Mouse (Mus musculus) forebrain, embryonic 10.5 days (tissue): ENCODE measurements around the gene Olfr1221. TPM values are rescaled to one million over a fixed set of nuclear protein-coding genes. Genes with fewer than 3 reads are reported as not detected.

Experiments used
- polyA plus RNA-seq: library from polyadenylated mRNA; unstranded; fragments of >200 nt; fragmentation: Nextera tagmentation; extraction: Ambion mirVana; gene quantifications from 2 replicates; pipeline ENCODE4 v1.2.1, GENCODE M21; 2016

The Olfr1221 gene
- polyA plus RNA-seq, 1 experiment from 2014 or later = not detected

Other genes starting within 250 kb of the Olfr1221 start
- gene Olfr1208, start 215.0 kb downstream of the Olfr1221 start, polyA plus RNA-seq = not detected in 2 replicates
- gene Olfr1209, start 202.1 kb downstream of the Olfr1221 start, polyA plus RNA-seq = not detected in 2 replicates
- not detected in 2 replicates for gene Olfr1211, start 179.2 kb downstream of the Olfr1221 start, polyA plus RNA-seq
- not detected in 2 replicates for gene Olfr1212, start 163.3 kb downstream of the Olfr1221 start, polyA plus RNA-seq
- not detected in 2 replicates for gene Gm13762, start 137.0 kb downstream of the Olfr1221 start, polyA plus RNA-seq
- gene Olfr1214, start 124.6 kb downstream of the Olfr1221 start, polyA plus RNA-seq = not detected in 2 replicates
- gene Olfr1215, start 110.3 kb downstream of the Olfr1221 start, polyA plus RNA-seq = not detected in 2 replicates
- gene Olfr1216, start 98.9 kb downstream of the Olfr1221 start, polyA plus RNA-seq = not detected in 2 replicates
- gene Olfr1217, start 85.2 kb downstream of the Olfr1221 start, polyA plus RNA-seq = not detected in 2 replicates
- not detected in 2 replicates for gene Olfr1218, start 56.1 kb downstream of the Olfr1221 start, polyA plus RNA-seq
- not detected in 2 replicates for gene Olfr1219, start 33.8 kb downstream of the Olfr1221 start, polyA plus RNA-seq
- not detected in 2 replicates for gene Olfr1220, start 10.4 kb downstream of the Olfr1221 start, polyA plus RNA-seq
- gene Olfr1222, start 15.8 kb upstream of the Olfr1221 start, polyA plus RNA-seq = not detected in 2 replicates
- gene Olfr1223, start 34.3 kb upstream of the Olfr1221 start, polyA plus RNA-seq = not detected in 2 replicates
- gene Olfr1224-ps1, start 46.8 kb upstream of the Olfr1221 start, polyA plus RNA-seq = not detected in 2 replicates
- gene Olfr1225, start 57.4 kb upstream of the Olfr1221 start, polyA plus RNA-seq = not detected in 2 replicates
- not detected in 2 replicates for gene Olfr1226, start 82.8 kb upstream of the Olfr1221 start, polyA plus RNA-seq
- not detected in 2 replicates for gene Olfr1228, start 136.8 kb upstream of the Olfr1221 start, polyA plus RNA-seq
- not detected in 2 replicates for gene Olfr1229, start 170.7 kb upstream of the Olfr1221 start, polyA plus RNA-seq
- gene Olfr1230, start 180.0 kb upstream of the Olfr1221 start, polyA plus RNA-seq = not detected in 2 replicates
- gene Olfr1231, start 189.8 kb upstream of the Olfr1221 start, polyA plus RNA-seq = not detected in 2 replicates
- gene Olfr1232, start 212.4 kb upstream of the Olfr1221 start, polyA plus RNA-seq = not detected in 2 replicates
- gene Olfr1233, start 225.1 kb upstream of the Olfr1221 start, polyA plus RNA-seq = not detected in 2 replicates
- gene Olfr1234, start 247.6 kb upstream of the Olfr1221 start, polyA plus RNA-seq = not detected in 2 replicates